Mouse (Mus musculus) heart, embryonic 12.5 days (tissue): ENCODE measurements around the gene Bnip1. TPM values are rescaled to one million over a fixed set of nuclear protein-coding genes. Genes with fewer than 3 reads are reported as not detected.

Experiments used
- ATAC-seq: fragments of 200-750 bp; cut with Nextera tagmentation; 2 replicates; pipeline ENCODE4 v1.8.0; 2017; ENCODE audit warnings: moderate TSS enrichment, moderate library complexity; ENCODE audit not compliant: insufficient number of reproducible peaks, low FRiP score
- H3K27ac ChIP-seq: fragments of 300-500 bp; sonication (generic); 2 replicates; pipeline ENCODE4 v1.5.1; 2016; ENCODE audit warnings: mild to moderate bottlenecking, moderate library complexity; ENCODE audit not compliant: poor library complexity, severe bottlenecking
- H3K27me3 ChIP-seq: fragments of 300-500 bp; sonication (generic); replicated peaks from 2 replicates; pipeline ENCODE4 v1.6.1; 2016; ENCODE audit warnings: mild to moderate bottlenecking, moderate library complexity
- H3K36me3 ChIP-seq: fragments of 300-500 bp; sonication (generic); 2 replicates; pipeline ENCODE4 v1.6.1; 2016; ENCODE audit warnings: mild to moderate bottlenecking, moderate library complexity
- H3K4me1 ChIP-seq: fragments of 300-500 bp; sonication (generic); replicated peaks from 2 replicates; pipeline ENCODE4 v1.6.1; 2016; ENCODE audit warnings: mild to moderate bottlenecking
- H3K4me2 ChIP-seq: fragments of 300-500 bp; sonication (generic); 2 replicates; pipeline ENCODE4 v1.6.1; 2016; ENCODE audit warnings: mild to moderate bottlenecking, moderate library complexity
- H3K4me3 ChIP-seq: fragments of 300-500 bp; sonication (generic); 2 replicates; pipeline ENCODE4 v1.5.1; 2016; ENCODE audit warnings: mild to moderate bottlenecking
- H3K9ac ChIP-seq: fragments of 300-500 bp; sonication (generic); 2 replicates; pipeline ENCODE4 v1.6.1; 2016; ENCODE audit warnings: mild to moderate bottlenecking, moderate library complexity
- H3K9me3 ChIP-seq: fragments of 300-500 bp; sonication (generic); replicated peaks from 2 replicates; pipeline ENCODE4 v1.6.1; 2016; ENCODE audit warnings: mild to moderate bottlenecking, moderate library complexity
- WGBS: fragments of 180-500 bp; shearing (Covaris S2); methylation state at CpG from one replicate; pipeline ENCODE4 v1.1.7; 2016; 5-methylcytosine and 5-hydroxymethylcytosine counted together
- polyA plus RNA-seq: library from polyadenylated mRNA; unstranded; fragments of >200 nt; fragmentation: Nextera tagmentation; extraction: Ambion mirVana; gene quantifications from 2 replicates; pipeline ENCODE4 v1.2.1, GENCODE M21; 2016

Bnip1 gene
- polyA plus RNA-seq, 1 experiment from 2014 or later, result 51.1 TPM

GRCm38 (mm10) chr17:26779471-26779870 lies 1.4 kb upstream of the Bnip1 start:
- no peak overlapping the region for H3K4me2 ChIP-seq
- H3K9ac ChIP-seq, result no peak overlapping the region
- no peak overlapping the region for H3K27ac ChIP-seq
- peaks cover 11% of the 10 kb centered on the region for H3K4me1 ChIP-seq
- ATAC-seq, result no peak
- no peaks in the 10 kb centered on the region for H3K27me3 ChIP-seq
- WGBS, result 78% methylated on average over 2 of the region's 2 CpGs
- H3K9me3 ChIP-seq, result no peaks in the 10 kb centered on the region
- H3K36me3 ChIP-seq, result peaks cover 17% of the 10 kb centered on the region
- no peak overlapping the region for H3K4me3 ChIP-seq

- H3K27ac ChIP-seq, result peak overlapping the region; percentile 92
- peaks cover 36% of the 10 kb centered on the region for H3K36me3 ChIP-seq
- no peaks in the 10 kb centered on the region for H3K9me3 ChIP-seq
- no peaks in the 10 kb centered on the region for H3K27me3 ChIP-seq
- peaks cover 11% of the 10 kb centered on the region for H3K4me1 ChIP-seq
- no peak for ATAC-seq
- peak overlapping the region; percentile 83 for H3K4me2 ChIP-seq
- peak overlapping the region; percentile 88 for H3K4me3 ChIP-seq
- H3K9ac ChIP-seq, result peak overlapping the region; percentile 91
- 17% methylated on average over 5 of the region's 5 CpGs for WGBS
Observed at GRCm38 (mm10) chr17:26781610-26782043, 761 bp downstream of the Bnip1 start.

GRCm38 (mm10) chr17:26784525-26784924 lies 3.7 kb downstream of the Bnip1 start:
- H3K9ac ChIP-seq, result no peak overlapping the region
- peaks cover 11% of the 10 kb centered on the region for H3K4me1 ChIP-seq
- no peak for ATAC-seq
- H3K27ac ChIP-seq, result no peak overlapping the region
- no peak overlapping the region for H3K4me3 ChIP-seq
- WGBS, result 87% methylated on average over 8 of the region's 8 CpGs
- no peaks in the 10 kb centered on the region for H3K9me3 ChIP-seq
- no peak overlapping the region for H3K4me2 ChIP-seq
- peaks cover 58% of the 10 kb centered on the region for H3K36me3 ChIP-seq
- H3K27me3 ChIP-seq, result no peaks in the 10 kb centered on the region

GRCm38 (mm10) chr17:26786586-26786985 lies 5.7 kb downstream of the Bnip1 start:
- peaks cover 79% of the 10 kb centered on the region for H3K36me3 ChIP-seq
- ATAC-seq, result no peak
- 85% methylated on average over 7 of the region's 7 CpGs for WGBS
- H3K4me1 ChIP-seq, result peaks cover 6% of the 10 kb centered on the region
- no peak overlapping the region for H3K4me3 ChIP-seq
- no peaks in the 10 kb centered on the region for H3K9me3 ChIP-seq
- H3K27me3 ChIP-seq, result no peaks in the 10 kb centered on the region
- H3K27ac ChIP-seq, result no peak overlapping the region
- H3K9ac ChIP-seq, result no peak overlapping the region
- no peak overlapping the region for H3K4me2 ChIP-seq

- Histone ChIP-seq H3K27ac (no peak overlapping the region), H3K4me3 (no peak overlapping the region), H3K9me3 (no peaks in the 10 kb centered on the region), H3K36me3 (peaks cover 87% of the 10 kb centered on the region), H3K4me2 (no peak overlapping the region), H3K9ac (no peak overlapping the region), H3K27me3 (no peaks in the 10 kb centered on the region), H3K4me1 (no peaks in the 10 kb centered on the region)
- ATAC-seq, result no peak
- WGBS, result 93% methylated on average over 8 of the region's 8 CpGs
Observed at GRCm38 (mm10) chr17:26788986-26789385, 8.1 kb downstream of the Bnip1 start.

- Histone ChIP-seq H3K9me3 (no peaks in the 10 kb centered on the region), H3K27ac (no peak overlapping the region), H3K4me1 (0 out of 2 replicates have a peak, but pooled peaks cover 4% of the 10 kb centered on the region), H3K4me2 (no peak overlapping the region), H3K27me3 (no peaks in the 10 kb centered on the region), H3K36me3 (peaks cover 80% of the 10 kb centered on the region), H3K4me3 (no peak overlapping the region), H3K9ac (no peak overlapping the region)
- 88% methylated on average over 8 of the region's 8 CpGs for WGBS
- no peak for ATAC-seq
Observed at GRCm38 (mm10) chr17:26789460-26790268, 8.8 kb downstream of the Bnip1 start.

GRCm38 (mm10) chr17:26790269-26791214 lies 9.7 kb downstream of the Bnip1 start:
- Histone ChIP-seq H3K9ac (no peak overlapping the region), H3K4me1 (peaks cover 11% of the 10 kb centered on the region), H3K4me3 (no peak overlapping the region), H3K27ac (no peak overlapping the region), H3K9me3 (no peaks in the 10 kb centered on the region), H3K27me3 (no peaks in the 10 kb centered on the region), H3K36me3 (peaks cover 72% of the 10 kb centered on the region), H3K4me2 (no peak overlapping the region)
- WGBS, result 84% methylated on average over 11 of the region's 11 CpGs
- no peak for ATAC-seq

- Histone ChIP-seq H3K9ac (no peak overlapping the region), H3K9me3 (no peaks in the 10 kb centered on the region), H3K4me2 (no peak overlapping the region), H3K4me1 (peaks cover 14% of the 10 kb centered on the region), H3K4me3 (no peak overlapping the region), H3K27me3 (no peaks in the 10 kb centered on the region), H3K36me3 (peaks cover 64% of the 10 kb centered on the region), H3K27ac (no peak overlapping the region)
- 75% methylated on average over 7 of the region's 7 CpGs for WGBS
- ATAC-seq, result no peak
Observed at GRCm38 (mm10) chr17:26791580-26791979, 10.7 kb downstream of the Bnip1 start.

GRCm38 (mm10) chr17:26792096-26792495 lies 11.2 kb downstream of the Bnip1 start:
- no peaks in the 10 kb centered on the region for H3K9me3 ChIP-seq
- H3K9ac ChIP-seq, result no peak overlapping the region
- no peak for ATAC-seq
- H3K4me1 ChIP-seq, result peaks cover 19% of the 10 kb centered on the region
- H3K27me3 ChIP-seq, result no peaks in the 10 kb centered on the region
- no peak overlapping the region for H3K27ac ChIP-seq
- H3K4me2 ChIP-seq, result no peak overlapping the region
- no peak overlapping the region for H3K4me3 ChIP-seq
- peaks cover 59% of the 10 kb centered on the region for H3K36me3 ChIP-seq
- WGBS, result 87% methylated on average over 15 of the region's 15 CpGs

GRCm38 (mm10) chr17:26793068-26793765 lies 12.4 kb downstream of the Bnip1 start:
- Histone ChIP-seq H3K27ac (0 out of 2 replicates have a peak overlapping the region, but pooled peaks have one; percentile 8), H3K9ac (no peak overlapping the region), H3K36me3 (peaks cover 53% of the 10 kb centered on the region), H3K4me1 (peaks cover 24% of the 10 kb centered on the region), H3K27me3 (no peaks in the 10 kb centered on the region), H3K9me3 (no peaks in the 10 kb centered on the region), H3K4me3 (no peak overlapping the region), H3K4me2 (no peak overlapping the region)
- no peak for ATAC-seq
- 78% methylated on average over 5 of the region's 5 CpGs for WGBS
